ENCODE assay signal across 25 mouse cellular contexts in the genomic region with DNA sequence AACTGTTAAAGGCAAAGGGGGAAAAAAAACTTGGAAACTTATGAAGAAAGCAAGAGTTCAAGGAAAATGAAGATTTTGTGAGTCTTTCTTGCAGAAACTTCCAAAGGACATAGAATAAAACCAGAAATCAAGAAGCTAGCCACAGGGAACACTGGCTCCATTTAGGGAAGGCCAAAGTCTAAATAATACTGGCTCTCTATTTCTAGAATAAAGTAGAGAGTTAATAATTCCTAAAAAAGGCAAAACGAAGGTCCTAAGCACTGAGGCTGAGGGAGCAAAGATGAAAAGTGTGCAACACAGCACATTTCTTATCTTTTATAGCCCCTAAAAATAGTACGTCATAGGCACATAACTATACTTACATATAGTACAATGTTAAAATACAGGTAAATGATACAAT. TPM values are rescaled to one million over a fixed set of nuclear protein-coding genes. Genes with fewer than 3 reads are reported as not detected.
DNase-seq lines count a peak whose midpoint lies in the region; ATAC-seq and TF ChIP-seq lines count a peak whose summit lies in the region.
"Had no signal": no experiment of that assay in that cellular context is flagged by ENCODE, and none has a peak within 500 bp of the region (broad histone marks: within the 10 kb centered on the region; RNA-seq: fewer than 3 reads in every experiment).

No protein-coding gene starts in this region.

- no peaks in the 10 kb centered on the region; the same call in 1 of the 2 replicates for H3K4me1 ChIP-seq in embryonic facial prominence, embryonic 15.5 days
- no peaks in the 10 kb centered on the region for H3K4me1 ChIP-seq in embryonic facial prominence, embryonic 10.5 days
- peaks cover 4% of the 10 kb centered on the region for H3K4me1 ChIP-seq in embryonic fibroblast, embryonic 13.5 days (ENCODE audit: control insufficient read depth, insufficient read depth, low read length)
- H3K4me1 ChIP-seq: embryonic facial prominence, embryonic 13.5 days; forebrain, embryonic 10.5 days; forebrain, embryonic 12.5 days had no signal

- H3K9ac ChIP-seq in embryonic facial prominence, embryonic 15.5 days = no peak overlapping the region
- H3K9ac ChIP-seq: embryonic facial prominence, embryonic 13.5 days; forebrain, embryonic 12.5 days had no signal

- H3K4me3 ChIP-seq in embryonic facial prominence, embryonic 15.5 days (replicated peaks) = no peak overlapping the region
- H3K4me3 ChIP-seq in embryonic facial prominence, embryonic 10.5 days = no peak overlapping the region
- H3K4me3 ChIP-seq in embryonic fibroblast, embryonic 13.5 days (ENCODE audit: insufficient read depth, low read length) = no peak overlapping the region
- H3K4me3 ChIP-seq: embryonic facial prominence, embryonic 13.5 days; erythroblast, embryonic 14.5 days; forebrain, embryonic 10.5 days; forebrain, embryonic 12.5 days had no signal

- no peak for ATAC-seq in embryonic facial prominence, embryonic 15.5 days (ENCODE audit: insufficient number of reproducible peaks, low FRiP score, low TSS enrichment, low read depth)
- ATAC-seq: activated CD4-positive, CD25-positive, alpha-beta regulatory T cell, adult 4 months; CD4-positive, CD25-positive, alpha-beta regulatory T cell, adult 4 months; forebrain, embryonic 14.5 days; forebrain, embryonic 16.5 days; Patski had no signal

- H3K36me3 ChIP-seq in embryonic facial prominence, embryonic 15.5 days = peaks cover 62% of the 10 kb centered on the region
- H3K36me3 ChIP-seq in embryonic facial prominence, embryonic 10.5 days (replicated peaks) = peaks cover 79% of the 10 kb centered on the region

- no peaks in the 10 kb centered on the region for H3K9me3 ChIP-seq in embryonic facial prominence, embryonic 15.5 days (replicated peaks)
- no peaks in the 10 kb centered on the region for H3K9me3 ChIP-seq in embryonic facial prominence, embryonic 10.5 days
- H3K9me3 ChIP-seq: embryonic facial prominence, embryonic 13.5 days; forebrain, embryonic 10.5 days; forebrain, embryonic 12.5 days; G1E had no signal

- no peak for TF ChIP-seq POLR2A in embryonic fibroblast, embryonic 13.5 days (IDR thresholded peaks at IDR 0.05; ENCODE audit: low read depth, low read length)

- 86% methylated on average over 2 of the region's 2 CpGs for WGBS in embryonic facial prominence, embryonic 15.5 days
- WGBS in embryonic facial prominence, embryonic 10.5 days = 93% methylated on average over 2 of the region's 2 CpGs

- H3K27me3 ChIP-seq in embryonic facial prominence, embryonic 15.5 days = no peaks in the 10 kb centered on the region
- H3K27me3 ChIP-seq in embryonic facial prominence, embryonic 10.5 days (replicated peaks; ENCODE audit: low read depth, poor library complexity, severe bottlenecking) = no peaks in the 10 kb centered on the region
- H3K27me3 ChIP-seq: CH12.LX; embryonic facial prominence, embryonic 13.5 days; forebrain, embryonic 12.5 days; Patski had no signal

- no peak for DNase-seq in embryonic facial prominence, embryonic 10.5 days (ENCODE audit: low spot score)
- DNase-seq in kidney, adult 9 months = peak; percentile 59
- DNase-seq in kidney, adult 11 months = no peak
- DNase-seq: adrenal gland, adult 8-10 months; adrenal gland, postnatal 14 days; adrenal gland, postnatal 36 days; B cell, adult 2 months; cerebellum, adult 11-12 months; cerebellum, adult 2 months; cerebellum, adult 9-10 months; cerebellum, postnatal 10 days; cerebellum, postnatal 25 days had no signal

- TF ChIP-seq CTCF in embryonic fibroblast, embryonic 13.5 days (IDR thresholded peaks at IDR 0.05; ENCODE audit: borderline replicate concordance, insufficient read depth, low read length) = no peak

- H3K4me2 ChIP-seq in embryonic facial prominence, embryonic 15.5 days (replicated peaks) = no peak overlapping the region
- H3K4me2 ChIP-seq: embryonic facial prominence, embryonic 13.5 days; forebrain, embryonic 12.5 days had no signal

- 0 out of 2 replicates have a peak overlapping the region, but pooled peaks have one; percentile 11 for H3K27ac ChIP-seq in embryonic facial prominence, embryonic 15.5 days (replicated peaks)
- no peak overlapping the region for H3K27ac ChIP-seq in embryonic facial prominence, embryonic 10.5 days (replicated peaks)
- 0 out of 2 replicates have a peak overlapping the region, but pooled peaks have one; percentile 38 for H3K27ac ChIP-seq in embryonic fibroblast, embryonic 13.5 days (ENCODE audit: insufficient read depth, low read length)
- H3K27ac ChIP-seq: embryonic facial prominence, embryonic 13.5 days; forebrain, embryonic 10.5 days; forebrain, embryonic 12.5 days had no signal

RNA-seq across cellular contexts. Expression of gene Atp6v1a, which starts 34.3 kb away (rescaled TPM):
- 57.8 and 58.1 TPM in 2 replicates for polyA plus RNA-seq in embryonic facial prominence, embryonic 15.5 days (2015; fragmentation: Nextera tagmentation; extraction: Ambion mirVana)
- 40.5 and 42.8 TPM in 2 replicates for polyA plus RNA-seq in embryonic facial prominence, embryonic 10.5 days (2016; fragmentation: Nextera tagmentation; extraction: Ambion mirVana)
- 82.2 and 95.8 TPM in 2 replicates for polyA plus RNA-seq in embryonic fibroblast, embryonic 13.5 days (2011; ENCODE audit: insufficient read length, low read depth, missing spikeins)

RNA-seq across cellular contexts. Expression of gene Naa50, which starts 34.4 kb away (rescaled TPM):
- polyA plus RNA-seq in embryonic facial prominence, embryonic 15.5 days (2015; fragmentation: Nextera tagmentation; extraction: Ambion mirVana) = 99.0 and 108 TPM in 2 replicates
- polyA plus RNA-seq in embryonic facial prominence, embryonic 10.5 days (2016; fragmentation: Nextera tagmentation; extraction: Ambion mirVana) = 133 and 135 TPM in 2 replicates
- 88.7 and 110 TPM in 2 replicates for polyA plus RNA-seq in embryonic fibroblast, embryonic 13.5 days (2011; ENCODE audit: insufficient read length, low read depth, missing spikeins)

RNA-seq across cellular contexts. Expression of gene Gramd1c, which starts 42.1 kb away (rescaled TPM):
- polyA plus RNA-seq in embryonic facial prominence, embryonic 15.5 days (2015; fragmentation: Nextera tagmentation; extraction: Ambion mirVana) = 8.0 and 9.6 TPM in 2 replicates
- polyA plus RNA-seq in embryonic facial prominence, embryonic 10.5 days (2016; fragmentation: Nextera tagmentation; extraction: Ambion mirVana) = 3.3 and 3.8 TPM in 2 replicates
- 5.6 and 6.0 TPM in 2 replicates for polyA plus RNA-seq in embryonic fibroblast, embryonic 13.5 days (2011; ENCODE audit: insufficient read length, low read depth, missing spikeins)
- polyA plus RNA-seq: erythroblast, embryonic 14.5 days had no signal
